ENCODE assay signal across 8 mouse cellular contexts in genomic region chr10:127325454-127326016, GRCm38 (mm10). TPM values are rescaled to one million over a fixed set of nuclear protein-coding genes. Genes with fewer than 3 reads are reported as not detected.
DNase-seq lines count a peak whose midpoint lies in the region; ATAC-seq and TF ChIP-seq lines count a peak whose summit lies in the region.

No protein-coding gene starts in this region.

- H3K4me3 ChIP-seq in forebrain, embryonic 10.5 days, result peak overlapping the region; percentile 52
- H3K4me3 ChIP-seq in forebrain, postnatal 0 days (ENCODE audit: low read depth, low read length), result no peak overlapping the region
- H3K4me3 ChIP-seq in midbrain, embryonic 10.5 days, result peak overlapping the region; percentile 56
- no peak overlapping the region for H3K4me3 ChIP-seq in midbrain, embryonic 15.5 days
- peak overlapping the region; percentile 61 for H3K4me3 ChIP-seq in liver, embryonic 15.5 days (replicated peaks)

- no peak overlapping the region for H3K9ac ChIP-seq in forebrain, postnatal 0 days
- no peak overlapping the region for H3K9ac ChIP-seq in midbrain, embryonic 15.5 days
- peak overlapping the region; percentile 62 for H3K9ac ChIP-seq in liver, embryonic 15.5 days

- 30% methylated on average over 14 of the region's 14 CpGs for WGBS in forebrain, embryonic 10.5 days
- WGBS in forebrain, postnatal 0 days, result 33% methylated on average over 14 of the region's 14 CpGs
- 32% methylated on average over 14 of the region's 14 CpGs for WGBS in midbrain, embryonic 10.5 days
- 32% methylated on average over 14 of the region's 14 CpGs for WGBS in midbrain, embryonic 15.5 days
- WGBS in liver, embryonic 15.5 days (ENCODE audit: insufficient replicate concordance), result 13% methylated on average over 14 of the region's 14 CpGs

- peaks cover 8% of the 10 kb centered on the region for H3K36me3 ChIP-seq in forebrain, embryonic 10.5 days (replicated peaks)
- H3K36me3 ChIP-seq in forebrain, postnatal 0 days (ENCODE audit: insufficient read depth), result no peaks in the 10 kb centered on the region
- H3K36me3 ChIP-seq in midbrain, embryonic 10.5 days, result peaks cover 7% of the 10 kb centered on the region; the same call in 1 of the 2 replicates
- no peaks in the 10 kb centered on the region for H3K36me3 ChIP-seq in midbrain, embryonic 15.5 days (replicated peaks)
- peaks cover 3% of the 10 kb centered on the region; the same call in 1 of the 2 replicates for H3K36me3 ChIP-seq in liver, embryonic 15.5 days (replicated peaks)

- 0 out of 2 replicates have a peak, but pooled peaks cover 5% of the 10 kb centered on the region for H3K9me3 ChIP-seq in forebrain, embryonic 10.5 days
- no peaks in the 10 kb centered on the region for H3K9me3 ChIP-seq in forebrain, postnatal 0 days (ENCODE audit: low read length)
- H3K9me3 ChIP-seq in midbrain, embryonic 10.5 days (replicated peaks), result no peaks in the 10 kb centered on the region
- no peaks in the 10 kb centered on the region for H3K9me3 ChIP-seq in midbrain, embryonic 15.5 days
- H3K9me3 ChIP-seq in liver, embryonic 15.5 days (replicated peaks), result no peaks in the 10 kb centered on the region

- TF ChIP-seq CTCF in forebrain, postnatal 0 days (IDR thresholded peaks at IDR 0.05; ENCODE audit: low read depth), result no peak

- H3K27me3 ChIP-seq in forebrain, embryonic 10.5 days (ENCODE audit: poor library complexity, severe bottlenecking), result peaks cover 94% of the 10 kb centered on the region
- H3K27me3 ChIP-seq in forebrain, postnatal 0 days (ENCODE audit: insufficient read depth, low read length), result peaks cover 36% of the 10 kb centered on the region
- peaks cover 89% of the 10 kb centered on the region for H3K27me3 ChIP-seq in midbrain, embryonic 10.5 days (ENCODE audit: low read depth, poor library complexity, severe bottlenecking)
- H3K27me3 ChIP-seq in midbrain, embryonic 15.5 days (replicated peaks), result peaks cover 75% of the 10 kb centered on the region
- H3K27me3 ChIP-seq in liver, embryonic 15.5 days, result peaks cover 27% of the 10 kb centered on the region

- ATAC-seq in forebrain, postnatal 0 days, result no peak
- ATAC-seq in midbrain, embryonic 15.5 days (replicated peaks), result no peak
- no peak for ATAC-seq in liver, embryonic 15.5 days (ENCODE audit: insufficient read depth)

- no peak for DNase-seq in forebrain, embryonic 10.5 days (ENCODE audit: extremely low spot score, low spot score)
- no peak for DNase-seq in forebrain, postnatal 0 days
- DNase-seq in midbrain, embryonic 10.5 days (ENCODE audit: low spot score), result no peak
- peak; percentile 76 for DNase-seq in thymus, postnatal 25 days
- no peak for DNase-seq in layer of hippocampus, adult 9-11 months
- no peak for DNase-seq in lung, postnatal 36 days

- peak overlapping the region; percentile 2; the same call in 1 of the 2 replicates for H3K27ac ChIP-seq in forebrain, embryonic 10.5 days
- H3K27ac ChIP-seq in forebrain, postnatal 0 days (ENCODE audit: low read depth, low read length), result no peak overlapping the region
- no peak overlapping the region for H3K27ac ChIP-seq in midbrain, embryonic 10.5 days (replicated peaks)
- H3K27ac ChIP-seq in midbrain, embryonic 15.5 days, result no peak overlapping the region
- no peak overlapping the region for H3K27ac ChIP-seq in liver, embryonic 15.5 days (replicated peaks)

- peaks cover 18% of the 10 kb centered on the region for H3K4me1 ChIP-seq in forebrain, embryonic 10.5 days
- no peaks in the 10 kb centered on the region; the same call in 1 of the 2 replicates for H3K4me1 ChIP-seq in forebrain, postnatal 0 days (ENCODE audit: insufficient read depth)
- peaks cover 15% of the 10 kb centered on the region for H3K4me1 ChIP-seq in midbrain, embryonic 10.5 days
- H3K4me1 ChIP-seq in midbrain, embryonic 15.5 days, result peaks cover 11% of the 10 kb centered on the region
- H3K4me1 ChIP-seq in liver, embryonic 15.5 days (replicated peaks), result peaks cover 52% of the 10 kb centered on the region

- no peak overlapping the region for H3K4me2 ChIP-seq in forebrain, postnatal 0 days (ENCODE audit: low read depth)
- no peak overlapping the region for H3K4me2 ChIP-seq in midbrain, embryonic 15.5 days
- H3K4me2 ChIP-seq in liver, embryonic 15.5 days, result peak overlapping the region; percentile 90

RNA-seq across cellular contexts. Expression of gene Arhgap9, which starts 3.8 kb away (rescaled TPM):
- polyA plus RNA-seq in forebrain, embryonic 10.5 days (2016; fragmentation: Nextera tagmentation; extraction: Ambion mirVana), result 1.5 and 1.7 TPM in 2 replicates
- 0.52 and 0.69 TPM in 2 replicates for total RNA-seq in forebrain, postnatal 0 days (2014; rRNA removed)
- 0.81 and 0.99 TPM in 2 replicates for polyA plus RNA-seq in forebrain, postnatal 0 days (2015; fragmentation: Nextera tagmentation; extraction: Ambion mirVana)
- 1.1 and 1.3 TPM in 2 replicates for polyA plus RNA-seq in midbrain, embryonic 10.5 days (2016; fragmentation: Nextera tagmentation; extraction: Ambion mirVana)
- 0.87 and 0.99 TPM in 2 replicates for polyA plus RNA-seq in midbrain, embryonic 15.5 days (2015; fragmentation: Nextera tagmentation; extraction: Ambion mirVana)
- polyA plus RNA-seq in liver, embryonic 15.5 days (2015; fragmentation: Nextera tagmentation; extraction: Ambion mirVana), result 14.1 and 14.9 TPM in 2 replicates

RNA-seq across cellular contexts. Expression of gene Mars, which starts 13.9 kb away (rescaled TPM):
- 191 and 202 TPM in 2 replicates for polyA plus RNA-seq in forebrain, embryonic 10.5 days (2016; fragmentation: Nextera tagmentation; extraction: Ambion mirVana)
- 86.4 and 94.4 TPM in 2 replicates for total RNA-seq in forebrain, postnatal 0 days (2014; rRNA removed)
- 95.9 and 98.6 TPM in 2 replicates for polyA plus RNA-seq in forebrain, postnatal 0 days (2015; fragmentation: Nextera tagmentation; extraction: Ambion mirVana)
- polyA plus RNA-seq in midbrain, embryonic 10.5 days (2016; fragmentation: Nextera tagmentation; extraction: Ambion mirVana), result 180 and 187 TPM in 2 replicates
- polyA plus RNA-seq in midbrain, embryonic 15.5 days (2015; fragmentation: Nextera tagmentation; extraction: Ambion mirVana), result 121 and 123 TPM in 2 replicates
- polyA plus RNA-seq in liver, embryonic 15.5 days (2015; fragmentation: Nextera tagmentation; extraction: Ambion mirVana), result 109 and 112 TPM in 2 replicates

RNA-seq across cellular contexts. Expression of gene Gli1, which starts 16.2 kb away (rescaled TPM):
- 7.0 and 7.9 TPM in 2 replicates for polyA plus RNA-seq in forebrain, embryonic 10.5 days (2016; fragmentation: Nextera tagmentation; extraction: Ambion mirVana)
- total RNA-seq in forebrain, postnatal 0 days (2014; rRNA removed), result 2.5 and 5.1 TPM in 2 replicates
- 0.89 and 1.2 TPM in 2 replicates for polyA plus RNA-seq in forebrain, postnatal 0 days (2015; fragmentation: Nextera tagmentation; extraction: Ambion mirVana)
- polyA plus RNA-seq in midbrain, embryonic 10.5 days (2016; fragmentation: Nextera tagmentation; extraction: Ambion mirVana), result 7.8 and 11.0 TPM in 2 replicates
- polyA plus RNA-seq in midbrain, embryonic 15.5 days (2015; fragmentation: Nextera tagmentation; extraction: Ambion mirVana), result 1.1 and 1.5 TPM in 2 replicates
- polyA plus RNA-seq in liver, embryonic 15.5 days (2015; fragmentation: Nextera tagmentation; extraction: Ambion mirVana), result 0.31 and 0.32 TPM in 2 replicates

RNA-seq across cellular contexts. Expression of gene Inhbe, which starts 28.7 kb away (rescaled TPM):
- 0.04 TPM in 1 of 2 replicates, not detected in the other for polyA plus RNA-seq in forebrain, embryonic 10.5 days (2016; fragmentation: Nextera tagmentation; extraction: Ambion mirVana)
- under 0.01 TPM in 1 of 2 replicates, not detected in the other for total RNA-seq in forebrain, postnatal 0 days (2014; rRNA removed)
- polyA plus RNA-seq in forebrain, postnatal 0 days (2015; fragmentation: Nextera tagmentation; extraction: Ambion mirVana), result not detected in 2 replicates
- polyA plus RNA-seq in midbrain, embryonic 10.5 days (2016; fragmentation: Nextera tagmentation; extraction: Ambion mirVana), result 0.02 TPM in 1 of 2 replicates, not detected in the other
- 0.04 and 0.06 TPM in 2 replicates for polyA plus RNA-seq in midbrain, embryonic 15.5 days (2015; fragmentation: Nextera tagmentation; extraction: Ambion mirVana)
- polyA plus RNA-seq in liver, embryonic 15.5 days (2015; fragmentation: Nextera tagmentation; extraction: Ambion mirVana), result 0.71 and 0.82 TPM in 2 replicates

RNA-seq across cellular contexts. Expression of gene Mbd6, which starts 36.7 kb away (rescaled TPM):
- 9.1 and 11.4 TPM in 2 replicates for polyA plus RNA-seq in forebrain, embryonic 10.5 days (2016; fragmentation: Nextera tagmentation; extraction: Ambion mirVana)
- 5.9 and 9.4 TPM in 2 replicates for total RNA-seq in forebrain, postnatal 0 days (2014; rRNA removed)
- polyA plus RNA-seq in forebrain, postnatal 0 days (2015; fragmentation: Nextera tagmentation; extraction: Ambion mirVana), result 4.1 and 4.8 TPM in 2 replicates
- 11.9 and 13.0 TPM in 2 replicates for polyA plus RNA-seq in midbrain, embryonic 10.5 days (2016; fragmentation: Nextera tagmentation; extraction: Ambion mirVana)
- polyA plus RNA-seq in midbrain, embryonic 15.5 days (2015; fragmentation: Nextera tagmentation; extraction: Ambion mirVana), result 16.2 and 18.8 TPM in 2 replicates
- polyA plus RNA-seq in liver, embryonic 15.5 days (2015; fragmentation: Nextera tagmentation; extraction: Ambion mirVana), result 7.9 and 8.0 TPM in 2 replicates

Comparison
In these comparisons a context has a peak if more than half of its experiments do, and no peak if none do; other contexts are left out.
1. H3K4me3 ChIP-seq: peak in forebrain, embryonic 10.5 days (single experiment), midbrain, embryonic 10.5 days (single experiment) and liver, embryonic 15.5 days (single experiment); none in forebrain, postnatal 0 days (single experiment) and midbrain, embryonic 15.5 days (single experiment).